Mouse (Mus musculus) C2C12 (cell line): ENCODE data around the gene Dhx30.

Experiments
- CTCF ChIP-seq: IDR thresholded peaks from one replicate; pipeline ENCODE4 v1.5.1; 2011; ENCODE audit not compliant: control insufficient read depth, insufficient read depth, insufficient read length
- USF1 ChIP-seq: IDR thresholded peaks from one replicate; pipeline ENCODE4 v1.6.1; 2011; ENCODE audit warnings: low read depth, mild to moderate bottlenecking, control low read depth, moderate library complexity

DNA sequence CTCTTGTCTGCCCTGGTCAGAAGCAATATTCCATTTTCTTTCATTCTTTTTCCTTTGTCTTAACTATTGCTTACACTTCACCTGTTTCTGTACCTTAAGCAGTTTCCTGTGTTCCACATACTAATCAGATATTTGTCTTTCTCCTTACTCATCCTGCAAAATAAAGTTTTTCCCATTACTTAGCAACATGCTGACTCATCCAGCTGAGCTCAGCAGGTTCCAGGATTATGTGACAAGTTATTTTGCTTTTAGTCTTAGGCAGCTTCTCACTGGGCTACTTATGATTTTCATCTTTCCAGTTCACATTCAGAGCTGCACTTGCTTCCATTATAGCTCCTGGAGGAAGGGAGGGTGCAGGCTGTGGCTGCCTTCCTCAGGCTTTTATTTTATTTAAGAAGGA, 53.0 kb downstream of the Dhx30 start:
- TF ChIP-seq CTCF (no peak), USF1 (no peak)
